Mouse (Mus musculus): ENCODE measurements at regions not wholly inside any gene's neighbourhood (a gene's known extent, or its start where the extent isn't known, plus 50 kb on each side); places are given as distances from the start of the nearest gene placed in this dataset.
A peak's percentile ranks its signal among the peaks of the same experiment; 100 is the strongest.

- Histone ChIP-seq H3K4me2 (ENCODE audit: low read depth, low read length) (no peak overlapping the region), H3K27me3 (ENCODE audit: control insufficient read depth, insufficient read depth, low read depth, low read length) (no peaks in the 10 kb centered on the region), H3K4me3 (ENCODE audit: low read length) (no peak overlapping the region), H3K36me3 (ENCODE audit: control insufficient read depth, insufficient read depth, low read length) (no peaks in the 10 kb centered on the region), H3K4me1 (replicated peaks; ENCODE audit: control insufficient read depth, insufficient read depth, low read length) (no peaks in the 10 kb centered on the region), H3K9me3 (ENCODE audit: control insufficient read depth, low read length) (no peaks in the 10 kb centered on the region), H3K9ac (ENCODE audit: low read length) (no peak overlapping the region), H3K27ac (ENCODE audit: low read length) (no peak overlapping the region)
- 97% methylated on average over 1 of the region's 1 CpGs for WGBS
- no peak for ATAC-seq (ENCODE audit: low read depth)
Measured at GRCm38 (mm10) chr4:7341159-7341558, 897.7 kb downstream of the Car8 start.

DNA sequence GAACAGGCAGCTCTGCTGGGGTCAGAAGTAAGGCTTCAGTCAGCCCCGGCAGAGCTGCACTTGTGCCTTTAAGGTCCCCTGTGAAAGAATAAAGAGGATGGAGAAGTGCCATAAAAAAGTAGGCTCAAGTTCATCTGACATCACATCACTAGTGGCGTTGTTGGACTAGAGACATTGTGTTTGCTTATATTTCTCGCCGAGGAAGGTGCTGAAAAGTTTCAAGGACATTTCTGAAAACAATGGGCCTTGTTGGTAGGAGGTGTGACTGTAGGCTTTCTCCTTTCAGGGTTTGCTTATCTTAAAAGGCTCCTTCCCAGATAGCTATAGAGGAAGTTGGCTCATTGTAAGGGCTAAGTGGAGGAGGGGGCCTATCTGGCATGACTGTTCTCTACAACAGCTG, 924.6 kb downstream of the Car8 start:
- Histone ChIP-seq H3K9ac (ENCODE audit: low read length) (no peak overlapping the region), H3K27ac (ENCODE audit: low read length) (0 out of 2 replicates have a peak overlapping the region, but pooled peaks have one; percentile 12), H3K4me1 (replicated peaks; ENCODE audit: control insufficient read depth, insufficient read depth, low read length) (peaks cover 4% of the 10 kb centered on the region; the same call in 1 of the 2 replicates), H3K4me3 (ENCODE audit: low read length) (no peak overlapping the region), H3K4me2 (ENCODE audit: low read depth, low read length) (no peak overlapping the region), H3K9me3 (ENCODE audit: control insufficient read depth, low read length) (no peaks in the 10 kb centered on the region), H3K36me3 (ENCODE audit: control insufficient read depth, insufficient read depth, low read length) (no peaks in the 10 kb centered on the region), H3K27me3 (ENCODE audit: control insufficient read depth, insufficient read depth, low read depth, low read length) (no peaks in the 10 kb centered on the region)
- 28% methylated on average over 4 of the region's 4 CpGs for WGBS
- peak; percentile 89 for ATAC-seq (ENCODE audit: low read depth)

- WGBS, result 53% methylated on average over 2 of the region's 2 CpGs
- no peak overlapping the region for H3K4me2 ChIP-seq (ENCODE audit: low read depth, low read length)
- H3K9ac ChIP-seq (ENCODE audit: low read length), result no peak overlapping the region
- no peaks in the 10 kb centered on the region for H3K36me3 ChIP-seq (ENCODE audit: control insufficient read depth, insufficient read depth, low read length)
- no peaks in the 10 kb centered on the region for H3K27me3 ChIP-seq (ENCODE audit: control insufficient read depth, insufficient read depth, low read depth, low read length)
- no peak for ATAC-seq (ENCODE audit: low read depth)
- peaks cover 4% of the 10 kb centered on the region; the same call in 1 of the 2 replicates for H3K4me1 ChIP-seq (replicated peaks; ENCODE audit: control insufficient read depth, insufficient read depth, low read length)
- no peaks in the 10 kb centered on the region for H3K9me3 ChIP-seq (ENCODE audit: control insufficient read depth, low read length)
- H3K27ac ChIP-seq (ENCODE audit: low read length), result no peak overlapping the region
- H3K4me3 ChIP-seq (ENCODE audit: low read length), result no peak overlapping the region
Measured at GRCm38 (mm10) chr4:7313219-7313618, 925.6 kb downstream of the Car8 start.

GRCm38 (mm10) chr4:7312160-7312559, 926.7 kb downstream of the Car8 start:
- H3K4me1 ChIP-seq (replicated peaks; ENCODE audit: control insufficient read depth, insufficient read depth, low read length), result peaks cover 4% of the 10 kb centered on the region; the same call in 1 of the 2 replicates
- H3K9me3 ChIP-seq (ENCODE audit: control insufficient read depth, low read length), result no peaks in the 10 kb centered on the region
- no peak for ATAC-seq (ENCODE audit: low read depth)
- no peaks in the 10 kb centered on the region for H3K27me3 ChIP-seq (ENCODE audit: control insufficient read depth, insufficient read depth, low read depth, low read length)
- no peaks in the 10 kb centered on the region for H3K36me3 ChIP-seq (ENCODE audit: control insufficient read depth, insufficient read depth, low read length)
- WGBS, result 71% methylated on average over 1 of the region's 1 CpGs
- H3K9ac ChIP-seq (ENCODE audit: low read length), result no peak overlapping the region
- H3K4me3 ChIP-seq (ENCODE audit: low read length), result no peak overlapping the region
- H3K4me2 ChIP-seq (ENCODE audit: low read depth, low read length), result no peak overlapping the region
- no peak overlapping the region for H3K27ac ChIP-seq (ENCODE audit: low read length)

DNA sequence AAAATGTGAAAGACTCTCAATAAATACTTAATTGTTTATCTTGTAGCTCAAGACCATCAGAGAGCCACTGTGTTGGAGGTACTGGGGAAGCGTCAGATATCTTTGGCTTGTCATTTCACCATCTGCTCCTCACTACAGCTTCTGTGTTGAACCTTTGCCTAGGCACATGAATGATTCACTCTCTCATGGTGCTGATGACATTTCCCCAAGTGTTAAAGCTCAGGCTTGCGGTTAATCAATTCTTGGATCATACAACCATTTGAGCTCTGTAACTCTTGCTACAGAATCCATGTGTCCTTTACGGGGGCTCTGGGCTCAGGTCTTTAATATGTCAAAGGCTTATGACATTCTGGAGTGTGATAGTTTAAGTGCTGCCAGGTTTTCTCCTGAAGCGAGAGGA, 969.8 kb downstream of the Car8 start:
- Histone ChIP-seq H3K9me3 (ENCODE audit: control insufficient read depth, low read length) (no peaks in the 10 kb centered on the region), H3K4me3 (ENCODE audit: low read length) (no peak overlapping the region), H3K4me2 (ENCODE audit: low read depth, low read length) (no peak overlapping the region), H3K36me3 (ENCODE audit: control insufficient read depth, insufficient read depth, low read length) (no peaks in the 10 kb centered on the region), H3K27ac (ENCODE audit: low read length) (no peak overlapping the region), H3K4me1 (replicated peaks; ENCODE audit: control insufficient read depth, insufficient read depth, low read length) (no peaks in the 10 kb centered on the region), H3K27me3 (ENCODE audit: control insufficient read depth, insufficient read depth, low read depth, low read length) (no peaks in the 10 kb centered on the region), H3K9ac (ENCODE audit: low read length) (no peak overlapping the region)
- 85% methylated on average over 4 of the region's 4 CpGs for WGBS
- ATAC-seq (ENCODE audit: low read depth), result no peak

DNA sequence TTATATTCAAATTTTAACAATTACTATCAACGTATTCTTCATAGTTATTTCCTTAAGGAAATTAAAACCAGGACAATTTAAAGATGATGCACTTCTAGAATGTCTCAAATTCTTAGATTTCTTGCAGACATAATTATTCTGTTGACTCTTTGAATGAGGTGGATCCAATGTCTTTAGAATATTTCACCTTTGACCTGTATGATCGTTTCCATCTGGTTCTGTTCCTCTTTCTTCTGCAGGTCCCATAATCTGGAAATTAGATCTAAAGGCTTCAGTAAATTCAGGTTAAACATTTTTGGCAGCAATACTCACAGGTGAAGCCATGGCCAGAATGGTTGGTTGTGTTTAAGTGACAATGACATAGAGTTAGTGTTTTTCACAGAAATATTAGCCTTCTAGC, 982.4 kb downstream of the Car8 start:
- Histone ChIP-seq H3K4me3 (ENCODE audit: low read length) (no peak overlapping the region), H3K9ac (ENCODE audit: low read length) (no peak overlapping the region), H3K4me2 (ENCODE audit: low read depth, low read length) (no peak overlapping the region), H3K27ac (ENCODE audit: low read length) (no peak overlapping the region), H3K4me1 (replicated peaks; ENCODE audit: control insufficient read depth, insufficient read depth, low read length) (no peaks in the 10 kb centered on the region), H3K36me3 (ENCODE audit: control insufficient read depth, insufficient read depth, low read length) (no peaks in the 10 kb centered on the region), H3K27me3 (ENCODE audit: control insufficient read depth, insufficient read depth, low read depth, low read length) (no peaks in the 10 kb centered on the region), H3K9me3 (ENCODE audit: control insufficient read depth, low read length) (no peaks in the 10 kb centered on the region)
- WGBS, result 70% methylated on average over 2 of the region's 2 CpGs
- ATAC-seq (ENCODE audit: low read depth), result no peak

GRCm38 (mm10) chr4:7253616-7254015, 985.2 kb downstream of the Car8 start:
- no peak for ATAC-seq (ENCODE audit: low read depth)
- Histone ChIP-seq H3K27ac (ENCODE audit: low read length) (no peak overlapping the region), H3K27me3 (ENCODE audit: control insufficient read depth, insufficient read depth, low read depth, low read length) (no peaks in the 10 kb centered on the region), H3K36me3 (ENCODE audit: control insufficient read depth, insufficient read depth, low read length) (no peaks in the 10 kb centered on the region), H3K4me3 (ENCODE audit: low read length) (no peak overlapping the region), H3K9me3 (ENCODE audit: control insufficient read depth, low read length) (no peaks in the 10 kb centered on the region), H3K9ac (ENCODE audit: low read length) (no peak overlapping the region), H3K4me1 (replicated peaks; ENCODE audit: control insufficient read depth, insufficient read depth, low read length) (no peaks in the 10 kb centered on the region), H3K4me2 (ENCODE audit: low read depth, low read length) (no peak overlapping the region)
- WGBS, result 68% methylated on average over 2 of the region's 2 CpGs

GRCm38 (mm10) chr4:7251641-7252040, 987.2 kb downstream of the Car8 start:
- no peak overlapping the region for H3K9ac ChIP-seq (ENCODE audit: low read length)
- WGBS, result 82% methylated on average over 2 of the region's 2 CpGs
- ATAC-seq (ENCODE audit: low read depth), result no peak

GRCm38 (mm10) chr4:7247816-7248215, 991.0 kb downstream of the Car8 start:
- no peaks in the 10 kb centered on the region for H3K27me3 ChIP-seq (ENCODE audit: control insufficient read depth, insufficient read depth, low read depth, low read length)
- WGBS, result 76% methylated on average over 4 of the region's 4 CpGs
- H3K27ac ChIP-seq (ENCODE audit: low read length), result no peak overlapping the region
- H3K9ac ChIP-seq (ENCODE audit: low read length), result no peak overlapping the region
- no peaks in the 10 kb centered on the region for H3K36me3 ChIP-seq (ENCODE audit: control insufficient read depth, insufficient read depth, low read length)
- no peak overlapping the region for H3K4me3 ChIP-seq (ENCODE audit: low read length)
- no peak for ATAC-seq (ENCODE audit: low read depth)
- no peak overlapping the region for H3K4me2 ChIP-seq (ENCODE audit: low read depth, low read length)
- H3K4me1 ChIP-seq (replicated peaks; ENCODE audit: control insufficient read depth, insufficient read depth, low read length), result no peaks in the 10 kb centered on the region
- no peaks in the 10 kb centered on the region for H3K9me3 ChIP-seq (ENCODE audit: control insufficient read depth, low read length)

More at GRCm38 (mm10) chr4:7251641-7252040, 987.2 kb downstream of the Car8 start:
- Histone ChIP-seq H3K9me3 (ENCODE audit: control insufficient read depth, low read length) (no peaks in the 10 kb centered on the region), H3K4me2 (ENCODE audit: low read depth, low read length) (no peak overlapping the region), H3K27ac (ENCODE audit: low read length) (no peak overlapping the region), H3K4me3 (ENCODE audit: low read length) (no peak overlapping the region), H3K4me1 (replicated peaks; ENCODE audit: control insufficient read depth, insufficient read depth, low read length) (no peaks in the 10 kb centered on the region), H3K36me3 (ENCODE audit: control insufficient read depth, insufficient read depth, low read length) (no peaks in the 10 kb centered on the region), H3K27me3 (ENCODE audit: control insufficient read depth, insufficient read depth, low read depth, low read length) (no peaks in the 10 kb centered on the region)

DNA sequence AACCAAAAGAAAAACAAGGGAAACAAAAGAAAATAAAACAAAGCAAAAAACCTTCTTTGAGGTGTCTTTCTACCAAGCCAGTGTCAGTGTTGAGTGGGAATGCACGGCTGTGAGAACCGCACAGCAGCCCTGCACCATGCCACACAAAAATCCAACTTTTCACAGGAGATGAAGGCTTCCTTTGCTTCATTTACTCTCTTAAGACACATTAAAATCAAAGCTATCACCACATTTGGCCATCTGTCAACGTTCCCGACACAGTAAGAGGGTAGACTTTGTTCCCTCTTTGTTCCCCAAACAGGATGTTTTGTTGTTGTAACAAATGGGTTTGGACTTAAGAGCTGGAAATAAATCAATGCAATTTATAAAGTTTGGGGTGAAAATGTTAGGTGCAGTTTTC, 991.6 kb downstream of the Car8 start:
- no peaks in the 10 kb centered on the region for H3K9me3 ChIP-seq (ENCODE audit: control insufficient read depth, low read length)
- H3K4me3 ChIP-seq (ENCODE audit: low read length), result no peak overlapping the region
- H3K4me2 ChIP-seq (ENCODE audit: low read depth, low read length), result no peak overlapping the region
- H3K27ac ChIP-seq (ENCODE audit: low read length), result no peak overlapping the region
- H3K4me1 ChIP-seq (replicated peaks; ENCODE audit: control insufficient read depth, insufficient read depth, low read length), result no peaks in the 10 kb centered on the region
- no peaks in the 10 kb centered on the region for H3K27me3 ChIP-seq (ENCODE audit: control insufficient read depth, insufficient read depth, low read depth, low read length)
- 59% methylated on average over 4 of the region's 4 CpGs for WGBS
- H3K9ac ChIP-seq (ENCODE audit: low read length), result no peak overlapping the region
- no peaks in the 10 kb centered on the region for H3K36me3 ChIP-seq (ENCODE audit: control insufficient read depth, insufficient read depth, low read length)
- no peak for ATAC-seq (ENCODE audit: low read depth)
